Mouse (Mus musculus): ENCODE data around the gene Dab1. TPM values are rescaled to one million over a fixed set of nuclear protein-coding genes. Genes with fewer than 3 reads are reported as not detected.

Gene Dab1
- total RNA-seq, 4 experiments from 2014 or later, result 133 to 154 (median 143) TPM

GRCm38 (mm10) chr4:103961134-103962049 is 342.2 kb downstream of the Dab1 start:
- no peak for DNase-seq (ENCODE audit: low spot score in 2 of 2)

- DNase-seq (ENCODE audit: low spot score in 2 of 2), result no peak
Measured at GRCm38 (mm10) chr4:103969906-103970305, 350.7 kb downstream of the Dab1 start.

DNA sequence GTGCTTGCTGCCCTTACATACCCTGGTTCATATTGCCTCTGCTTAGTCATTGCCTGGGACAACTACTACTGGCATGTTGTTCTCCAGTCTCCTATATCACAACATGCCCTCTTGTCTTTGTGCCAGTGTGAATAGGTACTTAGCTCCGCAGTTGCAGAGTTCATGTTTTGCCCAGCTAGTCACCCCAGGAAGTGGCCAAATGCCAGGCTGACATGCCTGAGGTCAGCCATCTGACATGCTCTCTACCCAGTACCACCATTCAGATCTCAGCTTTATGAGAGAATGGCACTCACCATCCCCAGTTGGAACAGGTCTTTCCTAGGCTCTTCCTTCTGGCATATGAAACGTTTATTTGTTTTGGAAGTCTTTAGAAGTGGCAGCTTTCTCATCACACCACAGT is 355.4 kb downstream of the Dab1 start:
- DNase-seq (ENCODE audit: low spot score in 2 of 2), result no peak

DNA sequence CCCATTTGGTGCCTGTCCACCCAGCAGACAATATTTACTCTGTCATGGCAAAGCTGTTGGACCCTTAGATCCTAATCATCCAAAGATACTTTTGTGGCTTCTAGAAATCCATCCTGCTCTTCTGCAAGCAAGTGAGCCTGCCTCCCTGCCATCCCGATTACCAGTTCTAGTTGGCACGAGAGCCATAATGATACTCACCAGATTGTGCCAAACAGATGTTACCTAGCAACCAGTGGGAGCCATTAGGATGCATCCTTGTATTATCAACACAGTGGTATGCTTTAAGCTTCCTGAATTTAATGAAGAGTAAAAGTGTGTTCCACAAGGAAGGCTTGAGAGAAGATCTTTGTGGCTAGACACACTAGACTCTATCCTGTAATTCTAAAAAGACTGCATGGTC is 355.8 kb downstream of the Dab1 start:
- peak in 1 of 2 experiments; percentile 28 for DNase-seq (ENCODE audit: low spot score in 2 of 2)

DNA sequence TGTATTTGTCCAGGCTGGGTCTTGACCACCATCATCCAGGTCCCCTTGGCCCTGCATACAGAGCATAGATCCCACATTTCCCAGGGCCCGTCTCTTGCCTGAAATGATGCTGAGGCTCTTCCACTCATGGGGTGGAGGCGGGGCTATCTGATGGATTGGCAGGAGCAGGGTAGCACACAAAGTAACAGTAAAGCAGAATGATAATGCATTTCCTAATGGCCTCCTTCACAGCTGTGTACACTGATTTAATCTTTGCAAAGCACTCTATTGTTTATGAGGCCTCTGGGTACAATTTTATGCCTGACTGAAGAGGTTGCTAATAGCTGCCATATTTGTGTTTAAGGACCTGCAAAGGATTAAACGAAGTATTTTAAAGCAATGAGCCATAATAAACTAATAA is 374.7 kb downstream of the Dab1 start:
- no peak for DNase-seq (ENCODE audit: low spot score in 2 of 2)

- DNase-seq (ENCODE audit: low spot score in 2 of 2), result no peak
Measured at GRCm38 (mm10) chr4:103994406-103994805, 375.2 kb downstream of the Dab1 start.

GRCm38 (mm10) chr4:104008406-104008805 is 389.2 kb downstream of the Dab1 start:
- DNase-seq (ENCODE audit: low spot score in 2 of 2), result no peak

DNA sequence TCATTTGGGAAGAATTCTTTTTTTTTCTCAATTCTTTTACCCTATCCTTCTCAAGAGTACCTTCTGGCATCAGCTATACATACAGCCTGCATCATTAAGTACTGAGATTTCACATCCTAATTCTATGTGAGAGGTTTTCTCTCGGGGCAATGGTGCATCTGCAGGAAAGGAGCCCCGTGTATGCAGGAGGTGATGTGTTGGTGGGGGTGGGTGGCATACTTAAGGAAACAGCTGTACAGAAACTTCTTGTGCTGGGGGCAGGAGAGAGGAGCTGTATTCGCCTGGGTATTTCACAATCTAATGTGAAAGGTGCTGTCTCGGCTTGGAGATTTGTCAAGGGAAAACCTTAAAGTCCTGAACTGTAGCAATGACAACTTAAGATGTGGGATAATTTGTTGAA is 392.5 kb downstream of the Dab1 start:
- DNase-seq (ENCODE audit: low spot score in 2 of 2), result no peak

DNA sequence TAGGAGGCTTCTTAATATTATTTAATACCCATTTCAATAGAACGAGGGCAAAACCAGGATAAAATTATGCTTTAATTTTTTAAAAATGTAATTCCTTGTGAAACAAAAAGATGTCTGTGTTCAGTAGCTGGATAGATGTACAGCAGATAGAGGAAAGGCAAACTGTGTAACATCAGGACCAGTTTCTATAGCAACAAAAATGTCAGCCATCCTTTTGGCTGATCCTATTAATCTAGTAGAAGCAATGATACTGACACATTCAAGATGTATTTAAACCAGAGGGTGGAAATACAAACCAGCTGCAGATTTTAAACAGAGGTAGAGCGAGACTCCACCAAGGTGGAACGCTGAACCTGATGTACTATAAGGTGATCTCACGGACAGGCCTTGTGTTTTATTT is 393.0 kb downstream of the Dab1 start:
- no peak for DNase-seq (ENCODE audit: low spot score in 2 of 2)

DNA sequence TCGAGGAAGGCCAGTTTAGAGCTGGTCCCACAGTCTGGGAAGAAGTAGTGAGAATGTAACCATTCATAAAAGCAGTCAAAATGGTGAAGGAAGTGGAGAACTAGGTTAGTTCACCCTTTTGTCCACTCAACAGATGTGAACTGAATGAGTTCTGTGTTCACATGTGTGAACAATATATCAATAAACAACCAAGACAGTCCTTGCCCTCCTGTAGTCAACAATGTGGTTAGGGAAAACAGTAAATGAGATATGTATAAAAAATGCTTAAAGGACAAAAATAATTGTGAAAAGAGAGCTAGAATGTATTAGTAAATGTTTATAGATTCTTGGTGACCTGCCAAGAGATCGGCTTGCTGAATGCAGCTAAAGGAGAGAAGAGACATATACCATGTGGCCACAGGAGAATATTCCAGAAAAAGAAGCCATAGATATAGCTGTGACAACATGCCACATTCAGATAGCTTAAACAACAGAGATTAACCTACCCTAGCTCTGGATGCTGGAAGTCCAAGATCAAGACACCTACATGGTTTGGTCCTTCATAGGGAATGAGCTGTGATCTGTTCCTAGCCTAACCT is 406.0 kb downstream of the Dab1 start:
- no peak for DNase-seq (ENCODE audit: low spot score in 2 of 2)

GRCm38 (mm10) chr4:104026834-104027233 is 407.7 kb downstream of the Dab1 start:
- DNase-seq (ENCODE audit: low spot score in 2 of 2), result no peak

GRCm38 (mm10) chr4:104027239-104027638 is 408.1 kb downstream of the Dab1 start:
- no peak for DNase-seq (ENCODE audit: low spot score in 2 of 2)

- no peak for DNase-seq (ENCODE audit: low spot score in 2 of 2)
Measured at GRCm38 (mm10) chr4:104036091-104036490, 416.9 kb downstream of the Dab1 start.

DNA sequence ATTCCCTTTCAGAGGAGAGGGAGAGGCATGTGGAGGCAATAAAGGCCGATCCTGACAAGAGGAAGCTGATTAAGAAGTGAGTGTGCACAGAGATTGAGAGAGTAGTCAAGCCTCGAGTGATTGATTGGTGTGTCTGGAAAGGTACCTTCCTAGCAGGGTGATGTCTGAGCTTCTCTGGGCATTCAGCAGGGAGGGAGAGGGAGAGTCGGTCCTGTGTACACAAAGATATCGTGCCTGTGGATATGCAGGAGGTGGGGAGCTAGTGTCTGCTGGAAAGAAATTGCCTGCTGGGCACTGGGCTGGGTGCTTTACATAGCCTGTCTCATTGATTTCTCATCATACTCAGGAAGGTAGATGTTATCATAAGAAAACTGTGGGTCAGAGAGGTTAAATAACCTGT is 420.4 kb downstream of the Dab1 start:
- no peak for DNase-seq (ENCODE audit: low spot score in 2 of 2)

- peak in 1 of 2 experiments; percentile 30 for DNase-seq (ENCODE audit: low spot score in 2 of 2)
Measured at GRCm38 (mm10) chr4:104043441-104043840, 424.3 kb downstream of the Dab1 start.

- DNase-seq (ENCODE audit: low spot score in 2 of 2), result no peak
Measured at GRCm38 (mm10) chr4:104044634-104045033, 425.5 kb downstream of the Dab1 start.

GRCm38 (mm10) chr4:104047966-104048804 is 429.0 kb downstream of the Dab1 start:
- DNase-seq (ENCODE audit: low spot score in 2 of 2), result peak in 1 of 2 experiments; percentile 21

- no peak for DNase-seq (ENCODE audit: low spot score in 2 of 2)
Measured at GRCm38 (mm10) chr4:104057116-104057515, 438.0 kb downstream of the Dab1 start.

DNA sequence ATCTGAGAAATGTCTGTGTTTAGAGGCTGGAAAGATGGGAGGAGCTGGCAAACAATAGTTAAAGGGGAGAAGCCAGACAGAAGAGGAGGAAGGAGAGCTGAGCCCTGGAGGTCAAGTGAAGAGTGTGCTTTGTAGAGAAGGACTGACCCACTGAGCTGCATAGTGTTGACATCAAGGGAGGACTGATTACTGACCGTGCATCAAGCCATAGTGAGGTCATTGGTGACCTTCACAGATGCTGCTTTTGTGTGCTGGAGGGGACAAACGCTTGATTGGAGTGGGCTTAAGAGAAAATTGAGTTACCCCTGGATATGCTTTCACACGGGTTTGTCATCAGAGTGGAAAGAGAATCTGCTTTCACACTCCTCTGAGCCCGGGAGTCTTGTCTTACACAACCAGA is 440.4 kb downstream of the Dab1 start:
- DNase-seq (ENCODE audit: low spot score in 2 of 2), result no peak

DNA sequence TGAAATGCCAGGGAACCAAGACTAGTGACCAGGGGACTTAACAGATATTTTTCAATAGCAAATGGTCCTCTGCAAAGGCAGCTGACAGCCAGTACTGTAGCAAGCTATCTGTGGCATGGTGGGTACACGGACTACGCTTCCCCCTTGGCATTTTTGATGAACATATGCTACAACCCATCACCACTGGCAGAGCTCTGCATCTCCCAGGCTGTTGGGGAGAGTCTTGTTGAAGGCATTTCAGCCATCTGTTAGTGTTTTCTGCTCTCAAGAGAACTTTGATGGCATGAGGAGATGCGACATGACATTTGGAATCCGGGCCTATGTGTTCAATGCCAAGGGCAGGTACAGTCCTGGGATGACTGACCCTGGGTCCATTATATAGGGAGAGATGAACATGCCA is 443.2 kb downstream of the Dab1 start:
- peak in 1 of 2 experiments; percentile 35 for DNase-seq (ENCODE audit: low spot score in 2 of 2)

DNA sequence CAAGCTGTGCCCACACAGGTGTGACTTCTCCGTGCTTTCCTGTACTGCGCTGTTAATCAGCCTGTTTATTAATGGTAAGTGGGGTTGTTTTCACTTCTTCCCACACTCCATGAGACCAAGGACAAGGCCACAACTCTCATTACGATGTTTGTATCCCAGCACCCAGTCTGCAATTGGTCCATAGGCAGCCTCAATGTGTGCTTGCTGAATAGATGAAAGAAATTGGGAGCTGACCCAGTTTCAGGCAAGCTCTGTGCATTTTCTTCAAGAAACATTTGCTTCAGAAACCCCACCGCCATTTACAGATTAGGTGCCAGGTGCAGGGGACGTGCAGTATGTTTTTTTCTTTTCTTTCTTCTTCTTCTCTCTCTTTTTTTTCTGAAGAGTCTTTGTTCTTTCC is 447.7 kb downstream of the Dab1 start:
- no peak for DNase-seq (ENCODE audit: low spot score in 2 of 2)

- DNase-seq (ENCODE audit: low spot score in 2 of 2), result no peak
Measured at GRCm38 (mm10) chr4:104067748-104068147, 448.6 kb downstream of the Dab1 start.

All from layer of hippocampus, adult 8-10 months (tissue).